Mouse (Mus musculus) hindbrain, embryonic 10.5 days (tissue): ENCODE results near the gene Depdc5. TPM values are rescaled to one million over a fixed set of nuclear protein-coding genes. Genes with fewer than 3 reads are reported as not detected.
"Not testable (repeated sequence)": the region's sequence is repeated elsewhere in the genome, so short reads cannot be mapped to it uniquely, and the experiment has no call there.

Source experiments
- DNase-seq: peaks from one replicate; pipeline ENCODE4 v3.0.0-alpha.2; 2017; ENCODE audit warnings: low spot score
- H3K27ac ChIP-seq: fragments of 300-500 bp; sonication (generic); 2 replicates; pipeline ENCODE4 v1.5.1; 2016; ENCODE audit warnings: mild to moderate bottlenecking, moderate library complexity
- H3K27me3 ChIP-seq: fragments of 300-500 bp; sonication (generic); 2 replicates; pipeline ENCODE4 v1.6.1; 2016; ENCODE audit warnings: mild to moderate bottlenecking; ENCODE audit not compliant: poor library complexity, insufficient read depth, severe bottlenecking
- H3K36me3 ChIP-seq: fragments of 300-500 bp; sonication (generic); 2 replicates; pipeline ENCODE4 v1.6.1; 2016; ENCODE audit warnings: mild to moderate bottlenecking, moderate library complexity
- H3K4me1 ChIP-seq: fragments of 300-500 bp; sonication (generic); replicated peaks from 2 replicates; pipeline ENCODE4 v1.6.1; 2016; ENCODE audit warnings: mild to moderate bottlenecking
- H3K4me3 ChIP-seq: fragments of 300-500 bp; sonication (generic); 2 replicates; pipeline ENCODE4 v1.5.1; 2016; ENCODE audit warnings: mild to moderate bottlenecking, moderate library complexity
- H3K9me3 ChIP-seq: fragments of 300-500 bp; sonication (generic); 2 replicates; pipeline ENCODE4 v1.6.1; 2016; ENCODE audit warnings: mild to moderate bottlenecking, moderate library complexity
- WGBS: fragments of 180-500 bp; shearing (Covaris S2); methylation state at CpG from one replicate; pipeline ENCODE4 v1.1.7; 2016; 5-methylcytosine and 5-hydroxymethylcytosine counted together
- polyA plus RNA-seq: library from polyadenylated mRNA; unstranded; fragments of >200 nt; fragmentation: Nextera tagmentation; extraction: Ambion mirVana; gene quantifications from 2 replicates; pipeline ENCODE4 v1.2.1, GENCODE M21; 2016

The Depdc5 gene
- polyA plus RNA-seq: 35.3 and 35.8 TPM in 2 replicates

DNA sequence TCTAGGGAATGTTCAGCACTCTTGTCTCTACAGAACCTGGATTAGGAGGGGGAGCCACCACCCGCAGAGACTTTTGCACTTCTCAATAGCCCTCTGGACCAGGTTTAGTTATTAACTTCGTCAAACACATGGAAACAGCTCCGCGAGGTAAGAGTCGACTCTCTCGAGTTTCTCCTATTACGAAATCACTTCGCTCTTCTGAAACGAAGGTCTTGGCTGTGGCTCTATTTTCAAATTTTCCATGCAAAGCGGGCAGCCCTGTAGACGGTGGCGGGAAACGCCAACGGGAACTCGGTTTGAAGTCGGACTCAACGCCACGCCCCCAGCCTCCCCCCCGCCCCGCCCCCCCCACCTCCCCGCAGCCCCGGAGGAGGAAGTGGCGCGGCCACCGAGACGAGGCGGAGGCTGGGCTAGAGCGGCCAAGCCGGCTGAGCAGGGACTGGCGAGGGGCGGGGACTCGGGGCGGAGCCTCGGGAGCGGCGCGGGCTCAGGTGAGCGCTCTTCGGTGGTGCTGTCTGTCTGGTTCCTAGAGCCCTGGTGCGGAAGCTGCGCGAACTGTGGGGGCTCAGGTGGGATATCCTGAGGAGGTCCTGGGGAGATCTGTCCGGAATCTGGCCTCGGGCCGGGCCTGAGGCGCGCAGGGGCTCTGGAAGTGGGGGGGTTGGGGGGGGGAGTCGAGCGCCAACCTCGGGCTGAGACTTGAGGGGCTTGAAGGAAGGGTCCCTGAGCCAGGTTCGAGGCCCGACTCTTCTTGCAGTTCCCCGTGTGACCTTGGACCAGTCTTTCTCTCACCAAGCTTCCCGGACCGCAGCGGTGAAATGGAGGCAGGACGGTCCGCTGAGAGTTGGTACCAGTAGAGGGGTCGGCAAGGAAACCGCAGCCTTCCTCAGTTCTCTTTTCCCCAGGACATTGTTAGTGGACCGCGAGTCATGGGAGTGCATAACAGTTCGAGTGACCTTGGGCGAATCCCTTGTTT lies at the start of gene Depdc5:
Gene Depdc5 (plus strand): TSS at position 449 of the 976 bp plus-strand sequence.
- H3K9me3 ChIP-seq: no peaks in the 10 kb centered on the region
- peak; percentile 95 for DNase-seq
- under 1% methylated on average over 64 of the region's 64 CpGs for WGBS
- H3K4me1 ChIP-seq: peaks cover 13% of the 10 kb centered on the region
- peak within 1 kb of the TSS; percentile 89 for H3K27ac ChIP-seq
- H3K4me3 ChIP-seq: peak within 1 kb of the TSS; percentile 82
- H3K36me3 ChIP-seq: peaks cover 27% of the 10 kb centered on the region
- no peaks in the 10 kb centered on the region for H3K27me3 ChIP-seq

DNA sequence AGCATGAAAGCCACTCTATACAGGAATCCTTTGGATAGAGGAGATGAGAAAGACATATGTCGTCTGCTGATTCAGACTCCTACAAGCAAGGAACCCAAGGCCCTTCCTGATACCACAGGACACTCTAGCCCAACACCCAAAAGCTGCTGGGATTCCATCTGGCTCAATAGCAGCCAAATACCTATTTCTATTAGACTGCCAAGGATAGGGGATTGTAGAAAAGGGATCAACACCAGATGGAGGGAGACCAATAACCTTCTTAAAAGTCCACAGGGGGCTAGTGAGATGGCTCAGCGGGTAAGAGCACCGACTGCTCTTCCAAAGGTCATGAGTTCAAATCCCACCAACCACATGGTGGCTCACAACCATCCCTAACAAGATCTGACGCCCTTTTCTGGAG lies 48.1 kb upstream of the Depdc5 start:
- Histone ChIP-seq H3K9me3 (no peaks in the 10 kb centered on the region), H3K4me3 (no peak overlapping the region), H3K4me1 (no peaks in the 10 kb centered on the region), H3K27ac (no peak overlapping the region), H3K36me3 (peaks cover 86% of the 10 kb centered on the region), H3K27me3 (no peaks in the 10 kb centered on the region)
- DNase-seq: no peak
- 92% methylated on average over 4 of the region's 4 CpGs for WGBS

DNA sequence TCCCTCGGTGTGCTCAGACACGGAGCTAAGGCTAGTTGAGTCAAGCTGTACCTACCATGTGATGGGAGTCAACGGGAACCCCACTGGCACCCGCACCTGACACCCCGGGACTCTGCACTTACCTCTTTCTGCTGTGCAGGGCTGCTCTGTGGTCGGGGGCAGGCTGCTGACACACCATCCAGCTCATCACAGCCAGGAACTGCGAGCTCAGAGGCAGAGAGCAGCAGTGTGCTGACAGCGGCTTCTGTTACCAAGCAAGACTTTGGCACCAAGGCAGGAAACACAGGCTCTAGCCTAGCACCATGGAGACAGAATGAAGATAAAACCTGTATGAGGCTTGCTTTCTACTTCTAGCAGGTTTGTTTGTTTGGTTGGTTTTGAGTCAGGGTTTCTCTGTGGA lies 43.0 kb upstream of the Depdc5 start:
- DNase-seq: no peak
- H3K9me3 ChIP-seq: no peaks in the 10 kb centered on the region
- H3K27me3 ChIP-seq: no peaks in the 10 kb centered on the region
- H3K27ac ChIP-seq: no peak overlapping the region
- peaks cover 86% of the 10 kb centered on the region for H3K36me3 ChIP-seq
- H3K4me1 ChIP-seq: no peaks in the 10 kb centered on the region
- 95% methylated on average over 8 of the region's 8 CpGs for WGBS
- H3K4me3 ChIP-seq: no peak overlapping the region

DNA sequence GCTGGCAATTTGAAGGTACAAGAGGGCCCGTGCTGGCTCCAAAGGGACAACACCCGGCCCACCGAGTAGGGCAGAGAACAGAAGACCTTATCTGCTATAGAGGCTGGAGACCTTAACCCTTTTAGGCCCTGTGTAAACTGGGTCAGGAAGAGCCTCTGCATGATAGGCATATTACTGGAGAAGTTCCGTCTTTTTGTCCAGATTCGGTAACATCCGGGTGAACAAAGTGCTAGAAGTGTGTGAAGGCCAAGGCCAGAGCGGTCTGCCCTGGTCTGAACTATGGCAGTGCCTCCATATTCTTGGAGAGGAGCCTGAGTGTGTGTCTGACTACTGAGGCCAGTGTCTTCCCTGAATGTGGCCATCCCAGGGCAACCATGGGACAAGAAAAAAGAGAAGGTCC lies 36.5 kb upstream of the Depdc5 start, which contains the start of gene Gm20671:
Gene Gm20671 (minus strand): TSS at position 101 of the 400 bp plus-strand sequence.
- WGBS: 94% methylated on average over 7 of the region's 7 CpGs
- DNase-seq: no peak
- no peaks in the 10 kb centered on the region for H3K4me1 ChIP-seq
- peaks cover 84% of the 10 kb centered on the region for H3K36me3 ChIP-seq
- H3K4me3 ChIP-seq: no peak within 1 kb of the TSS
- no peaks in the 10 kb centered on the region for H3K9me3 ChIP-seq
- H3K27me3 ChIP-seq: no peaks in the 10 kb centered on the region
- no peak within 1 kb of the TSS for H3K27ac ChIP-seq

DNA sequence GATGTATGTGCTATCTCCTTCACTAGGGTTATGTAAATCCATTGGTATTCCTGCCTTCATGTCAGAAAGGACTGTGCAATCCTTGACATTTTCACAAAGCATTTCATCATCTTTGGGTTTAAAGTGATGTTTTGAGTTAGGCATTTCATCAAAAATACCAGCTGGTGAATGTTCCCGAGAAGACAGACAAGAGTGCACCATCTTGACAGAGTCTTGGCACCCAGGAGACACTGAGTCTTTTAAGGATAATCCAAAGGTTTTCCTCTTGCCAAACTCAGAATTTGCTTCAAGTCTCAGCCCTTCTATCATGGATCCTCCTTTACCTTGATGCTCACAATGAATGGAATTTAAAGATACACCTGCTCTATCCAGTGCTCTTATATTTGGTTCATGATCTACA lies 34.7 kb upstream of the Depdc5 start:
- not testable (repeated sequence) for H3K9me3 ChIP-seq, H3K4me3 ChIP-seq, H3K27me3 ChIP-seq, H3K27ac ChIP-seq, H3K4me1 ChIP-seq, DNase-seq
- 92% methylated on average over 1 of the region's 1 CpGs for WGBS
- peaks cover 83% of the 10 kb centered on the region for H3K36me3 ChIP-seq

DNA sequence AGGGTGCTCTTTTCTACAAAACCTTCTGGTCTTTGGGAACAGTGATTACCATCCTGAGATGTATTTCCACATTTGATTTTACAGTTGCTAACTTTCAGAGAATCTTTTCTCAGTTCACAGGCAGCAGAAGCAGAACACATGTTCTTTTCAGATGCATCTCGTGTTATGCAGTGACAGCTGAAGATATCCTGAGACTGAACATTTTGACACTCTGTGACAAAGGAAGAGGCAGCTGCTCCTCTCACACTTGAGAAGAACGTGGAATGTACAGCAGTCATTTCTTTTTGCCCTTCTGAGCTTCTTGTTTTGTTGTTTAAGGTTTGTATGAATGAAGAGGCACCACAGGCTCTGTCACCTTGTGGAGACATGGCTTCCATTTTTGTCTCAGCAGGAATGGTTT lies 33.4 kb upstream of the Depdc5 start:
- H3K36me3 ChIP-seq: peaks cover 96% of the 10 kb centered on the region
- DNase-seq: no peak
- no peak overlapping the region for H3K27ac ChIP-seq
- no peaks in the 10 kb centered on the region for H3K4me1 ChIP-seq
- WGBS: 93% methylated on average over 2 of the region's 2 CpGs
- no peaks in the 10 kb centered on the region for H3K9me3 ChIP-seq
- no peaks in the 10 kb centered on the region for H3K27me3 ChIP-seq
- H3K4me3 ChIP-seq: no peak overlapping the region

DNA sequence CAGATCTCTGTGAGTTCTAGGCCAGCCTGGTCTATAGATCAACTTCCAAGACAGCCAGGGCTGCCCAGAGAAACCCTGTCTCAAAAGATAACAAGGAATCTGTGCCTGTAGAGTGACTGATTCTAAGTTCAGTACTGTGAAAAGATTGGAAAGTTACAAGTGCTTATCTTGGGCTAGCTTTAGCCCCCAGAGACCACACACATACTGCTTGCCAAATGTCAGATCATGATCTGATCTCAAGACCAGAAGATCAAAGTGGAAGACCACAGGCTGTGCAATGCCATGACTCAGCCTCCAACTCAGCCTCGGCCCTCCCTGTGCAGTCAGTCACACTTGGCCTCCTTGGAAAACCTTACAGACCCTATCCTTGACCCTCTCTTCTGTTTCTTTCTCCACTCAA lies 29.0 kb upstream of the Depdc5 start:
- Histone ChIP-seq H3K36me3 (peaks cover 96% of the 10 kb centered on the region), H3K4me3 (no peak overlapping the region), H3K27ac (no peak overlapping the region), H3K27me3 (no peaks in the 10 kb centered on the region), H3K4me1 (no peaks in the 10 kb centered on the region), H3K9me3 (no peaks in the 10 kb centered on the region)
- DNase-seq: no peak
- 91% methylated on average over 1 of the region's 1 CpGs for WGBS

DNA sequence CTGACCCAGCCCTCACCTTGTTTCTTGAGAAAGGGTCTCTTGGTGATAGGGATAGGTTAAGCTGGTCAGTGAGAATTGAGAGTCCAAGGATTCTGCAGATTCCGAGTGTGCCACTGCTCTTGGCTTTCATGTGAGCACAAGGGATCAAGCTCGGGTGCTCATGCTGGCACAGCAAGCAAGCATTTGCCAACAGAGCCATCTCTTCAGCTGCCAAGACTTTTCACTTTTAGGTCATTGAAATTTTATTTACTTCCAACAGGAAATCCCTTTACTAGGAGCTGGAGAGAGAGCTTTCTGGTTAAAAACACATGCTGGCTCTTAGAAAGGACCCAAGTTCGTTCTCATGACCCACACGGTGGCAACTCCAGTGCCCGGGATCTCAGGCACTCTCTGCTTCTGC lies 26.5 kb upstream of the Depdc5 start:
- no peak for DNase-seq
- Histone ChIP-seq H3K36me3 (peaks cover 95% of the 10 kb centered on the region), H3K4me3 (no peak overlapping the region), H3K9me3 (no peaks in the 10 kb centered on the region), H3K27ac (no peak overlapping the region), H3K4me1 (no peaks in the 10 kb centered on the region), H3K27me3 (no peaks in the 10 kb centered on the region)
- WGBS: 94% methylated on average over 5 of the region's 5 CpGs

DNA sequence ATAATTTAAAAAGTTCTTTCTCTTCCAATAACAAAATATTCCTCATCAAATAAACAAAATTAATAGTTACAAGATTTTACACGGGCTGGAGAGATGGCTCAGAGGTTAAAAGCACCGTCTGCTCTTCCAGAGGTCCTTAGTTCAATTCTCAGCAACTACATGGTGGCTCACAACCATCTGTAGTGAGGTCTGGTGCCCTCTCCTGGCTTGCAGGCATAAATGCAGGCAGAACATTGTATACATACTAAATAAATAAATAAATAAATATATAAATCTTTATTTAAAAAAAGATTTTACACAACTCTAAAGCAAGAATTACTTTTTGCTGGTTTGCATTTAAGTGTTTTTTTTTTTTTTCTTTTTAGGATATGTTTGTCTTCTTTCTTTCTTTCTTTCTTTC lies 23.5 kb upstream of the Depdc5 start:
- DNase-seq: no peak
- 93% methylated on average over 2 of the region's 2 CpGs for WGBS
- Histone ChIP-seq H3K36me3 (peaks cover 97% of the 10 kb centered on the region), H3K4me3 (no peak overlapping the region), H3K9me3 (no peaks in the 10 kb centered on the region), H3K4me1 (no peaks in the 10 kb centered on the region), H3K27me3 (no peaks in the 10 kb centered on the region), H3K27ac (no peak overlapping the region)

DNA sequence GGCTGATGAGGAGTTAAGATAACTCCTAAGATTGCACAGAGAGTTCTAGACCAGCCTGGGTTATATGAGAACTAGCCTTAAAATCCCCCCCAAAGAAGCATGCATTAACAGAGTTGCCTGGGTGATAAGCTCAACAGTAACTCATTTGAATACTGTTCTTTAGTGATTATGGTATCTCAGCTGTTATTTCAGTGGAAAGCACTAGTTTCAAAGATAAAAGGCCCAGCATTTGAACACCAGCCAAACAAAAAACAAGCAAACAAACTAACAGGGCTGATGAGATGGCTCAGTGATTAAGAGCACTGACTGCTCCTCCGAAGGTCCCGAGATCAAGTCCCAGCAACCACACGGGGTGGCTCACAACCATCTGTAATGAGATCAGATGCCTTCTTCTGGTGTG lies 14.3 kb upstream of the Depdc5 start:
- Histone ChIP-seq H3K36me3 (peaks cover 74% of the 10 kb centered on the region), H3K4me1 (peaks cover 26% of the 10 kb centered on the region), H3K27ac (no peak overlapping the region), H3K9me3 (no peaks in the 10 kb centered on the region), H3K4me3 (no peak overlapping the region), H3K27me3 (no peaks in the 10 kb centered on the region)
- no peak for DNase-seq
- WGBS: 97% methylated on average over 3 of the region's 3 CpGs

DNA sequence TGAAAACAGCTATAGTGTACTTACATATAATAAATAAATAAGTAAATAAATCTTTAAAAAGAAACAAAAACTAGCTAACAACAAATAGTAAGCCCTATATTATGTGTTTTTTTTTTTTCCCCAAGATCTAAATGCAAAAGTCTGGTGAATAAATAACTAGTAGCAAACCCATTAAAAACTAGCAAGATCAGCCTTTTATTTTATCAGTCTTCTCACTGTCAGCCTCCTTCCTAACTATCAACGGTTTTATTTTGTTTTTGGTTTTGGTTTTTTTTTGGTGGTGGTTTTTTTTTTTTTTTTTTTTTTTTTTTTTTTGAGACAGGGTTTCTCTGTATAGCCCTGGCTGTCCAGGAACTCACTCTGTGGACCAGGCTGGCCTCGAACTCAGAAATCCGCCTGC lies 13.9 kb upstream of the Depdc5 start:
- H3K27ac ChIP-seq, H3K4me3 ChIP-seq, H3K27me3 ChIP-seq, DNase-seq, H3K9me3 ChIP-seq: not testable (repeated sequence)
- 89% methylated on average over 3 of the region's 3 CpGs for WGBS
- Histone ChIP-seq H3K36me3 (peaks cover 70% of the 10 kb centered on the region), H3K4me1 (peaks cover 30% of the 10 kb centered on the region)

DNA sequence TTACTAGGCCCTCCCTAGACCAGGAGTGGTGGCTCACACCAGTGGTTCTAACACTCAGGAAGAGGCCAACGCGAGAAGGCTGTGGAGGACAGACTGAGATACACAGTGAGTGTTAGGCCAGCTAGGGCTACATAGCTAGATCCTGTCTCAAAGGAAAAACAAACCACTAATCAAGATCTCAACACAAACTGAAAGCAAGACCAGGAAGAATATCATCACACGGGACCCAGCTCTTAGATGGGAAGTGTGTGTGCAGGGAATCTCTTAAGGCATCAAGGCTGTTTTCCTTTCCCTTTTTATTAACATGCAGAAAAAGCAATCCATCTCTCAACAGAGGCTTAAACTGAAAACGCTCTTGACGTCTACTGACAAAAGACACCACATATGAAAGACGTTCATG lies 11.5 kb upstream of the Depdc5 start:
- no peak for DNase-seq
- H3K9me3 ChIP-seq: no peaks in the 10 kb centered on the region
- peaks cover 32% of the 10 kb centered on the region for H3K4me1 ChIP-seq
- 76% methylated on average over 6 of the region's 6 CpGs for WGBS
- peak overlapping the region; percentile 93 for H3K4me3 ChIP-seq
- H3K27ac ChIP-seq: 0 out of 2 replicates have a peak overlapping the region, but pooled peaks have one; percentile 1
- peaks cover 45% of the 10 kb centered on the region for H3K36me3 ChIP-seq
- no peaks in the 10 kb centered on the region for H3K27me3 ChIP-seq

DNA sequence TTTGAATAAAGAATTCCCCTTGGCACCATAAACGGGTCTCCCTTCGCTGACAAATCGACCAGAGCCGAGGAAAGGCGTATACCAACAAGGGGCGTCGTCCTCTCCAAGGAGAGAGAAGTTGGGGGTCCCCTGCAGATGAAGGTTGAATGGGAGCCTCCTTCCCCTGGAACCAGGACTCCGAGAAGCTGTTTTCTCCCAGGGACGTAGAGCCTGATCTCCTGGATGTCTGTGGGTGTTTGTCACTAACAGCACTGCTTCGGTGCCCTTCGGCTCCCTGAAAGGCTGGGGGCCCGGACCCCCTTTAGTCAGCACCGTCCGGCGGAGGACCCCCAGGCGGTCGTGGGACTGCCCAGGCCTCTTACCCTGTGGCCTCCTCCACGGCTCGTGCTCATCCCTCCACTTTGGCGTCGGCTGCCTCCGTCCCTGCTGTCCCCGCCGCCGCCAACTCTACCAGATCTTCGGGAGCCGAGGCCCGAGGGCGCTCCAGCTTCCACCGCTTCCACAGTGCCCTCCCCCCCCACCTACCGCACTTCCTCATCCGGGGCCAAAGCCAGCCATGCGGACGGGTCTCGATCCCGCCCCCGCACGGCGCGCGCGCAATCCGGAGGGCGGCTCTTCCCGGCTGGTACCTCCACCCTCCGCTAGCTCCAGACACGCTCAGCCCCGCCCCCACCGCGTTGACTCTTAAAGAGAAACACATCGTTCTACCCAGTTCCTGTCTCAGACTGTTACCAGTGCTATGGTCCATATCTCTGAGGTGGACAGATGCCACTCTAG lies 9.6 kb upstream of the Depdc5 start, which contains the start of gene Prr14l:
Gene Prr14l (minus strand): TSS at position 526 of the 777 bp plus-strand sequence.
- peak within 1 kb of the TSS; percentile 93 for H3K4me3 ChIP-seq
- peaks cover 28% of the 10 kb centered on the region for H3K36me3 ChIP-seq
- H3K4me1 ChIP-seq: peaks cover 36% of the 10 kb centered on the region
- H3K27me3 ChIP-seq: no peaks in the 10 kb centered on the region
- H3K27ac ChIP-seq: peak within 1 kb of the TSS; percentile 95
- WGBS: under 1% methylated on average over 51 of the region's 51 CpGs
- DNase-seq: peak; percentile 97
- no peaks in the 10 kb centered on the region for H3K9me3 ChIP-seq
